Mouse (Mus musculus) liver, adult 10 weeks (tissue): ENCODE measurements around the gene BC053393. TPM values are rescaled to one million over a fixed set of nuclear protein-coding genes. Genes with fewer than 3 reads are reported as not detected.

Experiments used
- polyA plus RNA-seq: library from polyadenylated mRNA; stranded (reverse); fragments of 350-450 nt; fragmentation: Illumina TruSeq; extraction: RNeasy Lipid Tissue Mini Kit (QIAGEN cat#74804); gene quantifications from one replicate; pipeline ENCODE4 v1.2.3, GENCODE M21; 2014; ENCODE audit warnings: low read depth, low replicate concordance

Gene BC053393
- not detected for polyA plus RNA-seq

GRCm38 (mm10) chr11:46571327-46571726, at the start of gene BC053393:
Gene BC053393 (plus strand): TSS chr11:46571536.

GRCm38 (mm10) chr11:46523912-46524311, 47.4 kb upstream of the BC053393 start, which contains the start of gene Gm12169:
Gene Gm12169 (plus strand): TSS chr11:46524212.

GRCm38 (mm10) chr11:46629211-46629795, 58.0 kb downstream of the BC053393 start, which contains the start of gene Dppa1:
Gene Dppa1 (minus strand): TSS chr11:46629261.

Other genes with a start within 250 kb of the BC053393 start
- 0.24 TPM for gene Itk, start 182.0 kb upstream of the BC053393 start, polyA plus RNA-seq
- gene Fam71b, start 175.0 kb upstream of the BC053393 start, polyA plus RNA-seq: not detected
- gene Med7, start 134.6 kb upstream of the BC053393 start, polyA plus RNA-seq: 53.5 TPM
- not detected for gene Havcr2, start 116.6 kb upstream of the BC053393 start, polyA plus RNA-seq
- not detected for gene Gm12169, start 47.3 kb upstream of the BC053393 start, polyA plus RNA-seq
- not detected for gene Dppa1, start 57.7 kb downstream of the BC053393 start, polyA plus RNA-seq
- 165 TPM for gene Timd2, start 135.5 kb downstream of the BC053393 start, polyA plus RNA-seq
- not detected for gene Havcr1, start 163.5 kb downstream of the BC053393 start, polyA plus RNA-seq
- 8.7 TPM for gene Timd4, start 239.3 kb downstream of the BC053393 start, polyA plus RNA-seq